Mouse (Mus musculus): ENCODE measurements around the gene Pga5. TPM values are rescaled to one million over a fixed set of nuclear protein-coding genes. Genes with fewer than 3 reads are reported as not detected.

The Pga5 gene
- polyA plus RNA-seq, 1 experiment = not detected

DNA sequence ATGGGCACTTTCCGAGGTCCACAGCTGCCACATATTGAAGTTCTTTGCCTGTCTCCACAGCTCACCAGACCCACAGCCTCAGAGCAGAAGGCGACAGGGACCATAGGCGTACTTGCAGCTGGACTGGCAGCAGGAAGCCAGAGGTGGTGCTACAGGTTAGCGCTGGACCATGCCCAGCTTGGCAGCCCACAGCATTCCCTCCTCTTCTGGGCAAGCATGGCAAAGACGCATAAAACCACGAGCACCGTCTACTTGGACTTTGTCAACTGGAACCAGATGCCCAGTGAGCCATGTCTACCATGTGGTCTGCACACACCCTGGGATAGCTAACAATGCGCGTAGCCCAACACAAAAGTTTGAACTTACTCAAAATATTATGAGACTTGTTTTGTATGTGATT lies 7.2 kb upstream of the Pga5 start:
- whole genome bisulfite sequencing = 85% methylated on average over 9 of the region's 9 CpGs
- Histone ChIP-seq H3K27ac (ENCODE audit: insufficient read depth, low read depth, low read length) (no peak overlapping the region), H3K4me3 (ENCODE audit: insufficient read depth, low read depth, low read length) (no peak overlapping the region), H3K4me1 (ENCODE audit: control insufficient read depth, insufficient read depth, low read length) (peaks cover 5% of the 10 kb centered on the region; the same call in 1 of the 2 replicates)
- no peak for TF ChIP-seq POLR2A (IDR thresholded peaks at IDR 0.05; ENCODE audit: insufficient read depth, low read depth, low read length)
- TF ChIP-seq CTCF (IDR thresholded peaks at IDR 0.05; ENCODE audit: insufficient read depth, low read depth, low read length) = no peak

DNA sequence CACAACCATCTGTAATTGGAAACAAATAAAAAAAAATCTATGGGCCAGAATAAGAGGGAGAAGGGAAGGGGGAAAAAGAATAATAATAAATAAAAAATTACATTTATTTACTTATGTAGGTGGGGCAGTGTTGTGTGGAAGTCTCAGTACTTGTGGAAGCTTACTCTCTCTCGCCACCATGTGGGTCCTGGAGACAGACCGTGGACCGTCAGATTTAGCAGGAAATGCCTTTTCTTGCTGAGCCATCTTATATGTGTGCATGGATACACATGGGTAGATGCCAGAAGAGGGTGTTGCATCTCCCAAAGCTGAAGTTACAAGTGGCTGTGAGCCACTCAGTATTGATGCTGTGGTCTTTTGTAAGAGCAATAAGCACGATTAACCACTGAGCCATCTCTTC lies 3.7 kb upstream of the Pga5 start:
- Histone ChIP-seq H3K4me3 (ENCODE audit: insufficient read depth, low read depth, low read length) (no peak overlapping the region), H3K4me1 (ENCODE audit: control insufficient read depth, insufficient read depth, low read length) (no peaks in the 10 kb centered on the region), H3K27ac (ENCODE audit: insufficient read depth, low read depth, low read length) (no peak overlapping the region)
- WGBS = 50% methylated on average over 4 of the region's 4 CpGs
- TF ChIP-seq POLR2A (IDR thresholded peaks at IDR 0.05; ENCODE audit: insufficient read depth, low read depth, low read length) = no peak
- no peak for TF ChIP-seq CTCF (IDR thresholded peaks at IDR 0.05; ENCODE audit: insufficient read depth, low read depth, low read length)

DNA sequence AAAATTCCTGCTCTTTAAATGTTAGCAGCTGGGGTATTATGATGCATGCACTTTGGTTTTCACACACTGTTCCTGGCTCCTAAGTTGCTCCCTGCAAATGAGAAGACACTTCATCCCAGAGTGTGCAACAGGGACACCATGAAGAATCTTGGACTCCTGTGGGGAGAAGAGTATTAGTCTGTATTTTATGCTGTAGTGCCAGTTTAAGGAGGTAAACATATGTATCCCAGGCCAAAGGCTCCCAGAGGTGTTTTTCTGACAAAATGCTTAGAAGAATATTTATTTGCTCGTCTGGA lies 849 bp upstream of the Pga5 start:
- Histone ChIP-seq H3K4me3 (ENCODE audit: insufficient read depth, low read depth, low read length) (no peak overlapping the region), H3K27ac (ENCODE audit: insufficient read depth, low read depth, low read length) (no peak overlapping the region), H3K4me1 (ENCODE audit: control insufficient read depth, insufficient read depth, low read length) (no peaks in the 10 kb centered on the region)
- TF ChIP-seq CTCF (IDR thresholded peaks at IDR 0.05; ENCODE audit: insufficient read depth, low read depth, low read length) = no peak
- no peak for TF ChIP-seq POLR2A (IDR thresholded peaks at IDR 0.05; ENCODE audit: insufficient read depth, low read depth, low read length)
- 63% methylated on average over 1 of the region's 1 CpGs for WGBS

DNA sequence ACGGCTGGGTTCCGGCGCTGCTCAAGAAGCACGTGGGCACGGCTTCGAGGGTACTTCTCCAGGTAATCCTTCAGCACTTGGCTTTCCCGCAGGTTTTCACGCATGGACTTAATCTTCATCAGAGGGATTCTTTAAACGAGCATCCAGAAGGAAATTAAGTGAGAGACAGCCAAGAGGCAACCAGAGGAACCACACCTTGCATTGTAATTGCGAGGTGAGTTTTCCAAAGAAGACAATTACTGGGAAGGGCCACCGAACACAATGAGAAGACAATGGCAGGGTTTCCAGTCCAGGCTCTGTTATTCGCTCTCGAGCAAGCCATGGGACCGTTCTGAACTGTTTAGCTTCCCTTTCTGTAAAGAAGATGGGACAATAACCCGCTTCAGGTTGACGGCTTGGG lies 1.2 kb downstream of the Pga5 start:
- no peak overlapping the region for H3K27ac ChIP-seq (ENCODE audit: insufficient read depth, low read depth, low read length)
- 80% methylated on average over 16 of the region's 16 CpGs for WGBS
- no peak for TF ChIP-seq CTCF (IDR thresholded peaks at IDR 0.05; ENCODE audit: insufficient read depth, low read depth, low read length)
- no peak for TF ChIP-seq POLR2A (IDR thresholded peaks at IDR 0.05; ENCODE audit: insufficient read depth, low read depth, low read length)
- no peak overlapping the region for H3K4me3 ChIP-seq (ENCODE audit: insufficient read depth, low read depth, low read length)
- no peaks in the 10 kb centered on the region for H3K4me1 ChIP-seq (ENCODE audit: control insufficient read depth, insufficient read depth, low read length)

DNA sequence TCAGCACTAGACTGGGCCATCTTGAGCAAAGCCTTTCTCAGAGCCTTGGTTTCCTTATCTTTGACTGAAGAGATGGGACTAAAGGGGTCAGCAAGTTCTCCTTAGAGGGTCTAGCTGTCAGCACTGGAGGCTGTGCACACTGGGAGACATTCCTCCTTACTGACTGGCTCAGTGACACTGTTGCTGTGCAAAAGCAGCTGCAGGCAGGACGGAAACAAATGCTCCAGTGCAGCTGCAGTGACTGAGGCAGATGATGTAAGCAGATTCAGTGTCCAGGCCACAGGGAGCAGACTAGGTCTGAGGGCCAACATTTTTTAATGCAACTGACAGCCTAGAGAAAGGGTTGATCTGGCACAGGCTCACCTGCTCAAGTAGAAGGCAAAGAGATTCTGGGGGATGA lies 4.6 kb downstream of the Pga5 start:
- Histone ChIP-seq H3K4me3 (ENCODE audit: insufficient read depth, low read depth, low read length) (no peak overlapping the region), H3K27ac (ENCODE audit: insufficient read depth, low read depth, low read length) (no peak overlapping the region), H3K4me1 (ENCODE audit: control insufficient read depth, insufficient read depth, low read length) (no peaks in the 10 kb centered on the region)
- WGBS = 66% methylated on average over 1 of the region's 1 CpGs
- no peak for TF ChIP-seq CTCF (IDR thresholded peaks at IDR 0.05; ENCODE audit: insufficient read depth, low read depth, low read length)
- no peak for TF ChIP-seq POLR2A (IDR thresholded peaks at IDR 0.05; ENCODE audit: insufficient read depth, low read depth, low read length)

DNA sequence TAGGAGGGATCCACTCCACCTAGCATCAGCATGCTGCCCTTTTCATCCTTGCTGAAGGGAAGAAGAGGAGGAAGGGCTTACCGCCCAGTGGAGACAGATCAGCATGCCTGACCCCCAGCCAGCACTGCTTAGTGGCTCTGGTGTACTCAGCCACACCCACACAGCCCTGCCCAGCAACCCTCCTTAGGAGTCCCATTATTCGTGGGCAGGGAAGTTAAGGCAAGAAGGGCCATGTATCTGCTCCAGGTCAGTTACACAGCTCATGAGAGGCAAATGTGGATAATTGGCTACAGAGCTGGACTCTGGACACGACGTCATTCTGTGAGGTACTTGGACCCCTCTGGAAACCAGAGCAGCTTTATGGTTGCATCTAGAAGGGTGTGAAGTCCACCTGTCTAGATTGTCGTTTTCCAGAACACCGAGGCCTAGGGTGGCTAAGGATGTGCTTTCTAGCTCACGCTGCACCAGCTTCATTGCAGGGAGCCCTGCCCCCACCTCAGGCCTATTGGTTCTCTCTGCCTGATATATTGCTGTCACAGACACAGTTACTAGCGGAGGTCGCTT lies 5.9 kb downstream of the Pga5 start:
- H3K27ac ChIP-seq (ENCODE audit: insufficient read depth, low read depth, low read length) = no peak overlapping the region
- no peak for TF ChIP-seq CTCF (IDR thresholded peaks at IDR 0.05; ENCODE audit: insufficient read depth, low read depth, low read length)
- no peak for TF ChIP-seq POLR2A (IDR thresholded peaks at IDR 0.05; ENCODE audit: insufficient read depth, low read depth, low read length)
- no peak overlapping the region for H3K4me3 ChIP-seq (ENCODE audit: insufficient read depth, low read depth, low read length)
- no peaks in the 10 kb centered on the region for H3K4me1 ChIP-seq (ENCODE audit: control insufficient read depth, insufficient read depth, low read length)
- 79% methylated on average over 9 of the region's 9 CpGs for WGBS

DNA sequence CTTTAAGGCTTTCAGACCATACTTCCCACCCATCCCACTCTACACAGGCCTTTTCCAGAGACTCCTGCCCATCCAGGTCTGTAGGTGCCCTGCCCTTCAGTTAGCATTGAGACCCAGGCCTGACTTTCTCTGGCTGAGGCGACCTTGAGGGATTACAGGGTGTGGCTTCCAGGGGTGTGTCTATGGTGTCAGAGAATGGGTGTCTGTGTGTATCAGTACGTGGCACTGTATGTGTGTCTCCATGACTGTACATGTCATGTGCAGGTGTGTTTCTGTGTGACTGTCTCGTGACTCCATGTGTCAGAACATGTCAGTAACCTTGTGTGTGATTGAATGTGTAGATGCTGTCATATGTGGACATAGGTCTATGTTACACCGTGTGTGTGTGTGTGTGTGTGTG lies 6.6 kb downstream of the Pga5 start:
- Histone ChIP-seq H3K4me1 (ENCODE audit: control insufficient read depth, insufficient read depth, low read length) (no peaks in the 10 kb centered on the region), H3K27ac (ENCODE audit: insufficient read depth, low read depth, low read length) (no peak overlapping the region), H3K4me3 (ENCODE audit: insufficient read depth, low read depth, low read length) (no peak overlapping the region)
- 87% methylated on average over 4 of the region's 4 CpGs for WGBS
- TF ChIP-seq POLR2A (IDR thresholded peaks at IDR 0.05; ENCODE audit: insufficient read depth, low read depth, low read length) (no peak), CTCF (IDR thresholded peaks at IDR 0.05; ENCODE audit: insufficient read depth, low read depth, low read length) (no peak)

DNA sequence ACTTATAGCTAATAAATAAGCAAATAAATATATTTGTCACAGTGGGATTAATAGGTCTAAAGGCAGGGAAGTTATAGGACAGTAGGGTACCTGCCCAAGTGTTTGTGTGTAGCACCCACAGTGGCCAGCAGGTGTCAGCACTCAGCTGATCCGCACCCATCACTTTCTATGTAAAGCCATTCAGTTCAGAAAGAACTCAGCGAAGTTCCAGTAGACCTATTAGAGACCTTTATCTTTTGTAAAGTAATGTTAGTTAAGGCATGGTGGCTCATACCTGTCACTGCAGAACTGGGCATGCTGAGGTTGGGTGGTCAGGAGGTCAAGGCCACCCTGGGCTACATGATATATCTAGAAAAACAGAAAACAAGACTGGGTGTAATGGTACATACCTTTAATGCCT lies 12.4 kb downstream of the Pga5 start:
- no peak overlapping the region for H3K4me3 ChIP-seq (ENCODE audit: insufficient read depth, low read depth, low read length)
- no peak overlapping the region for H3K27ac ChIP-seq (ENCODE audit: insufficient read depth, low read depth, low read length)
- TF ChIP-seq CTCF (IDR thresholded peaks at IDR 0.05; ENCODE audit: insufficient read depth, low read depth, low read length) = no peak
- TF ChIP-seq POLR2A (IDR thresholded peaks at IDR 0.05; ENCODE audit: insufficient read depth, low read depth, low read length) = no peak
- no peaks in the 10 kb centered on the region for H3K4me1 ChIP-seq (ENCODE audit: control insufficient read depth, insufficient read depth, low read length)
- WGBS = 6% methylated on average over 2 of the region's 2 CpGs

DNA sequence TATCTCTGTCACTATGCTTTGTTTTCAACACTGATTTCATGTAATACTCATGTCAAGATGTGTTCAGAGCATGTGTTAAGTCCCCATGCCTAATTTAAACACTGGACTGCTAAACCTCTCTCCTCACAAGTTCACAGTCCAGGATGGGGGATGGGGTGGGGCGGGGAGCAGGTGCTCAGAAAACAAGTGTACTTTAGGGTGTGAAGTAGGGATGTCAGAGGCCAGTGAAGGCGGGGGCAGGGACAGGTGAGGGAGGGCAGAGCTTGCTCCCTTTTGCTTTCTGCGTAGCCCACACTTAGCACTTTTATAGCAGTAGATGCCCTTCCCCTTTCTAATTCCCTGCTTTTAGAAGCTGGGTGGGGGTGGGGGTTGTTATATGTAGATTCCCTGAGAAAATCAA lies 12.8 kb downstream of the Pga5 start:
- TF ChIP-seq POLR2A (IDR thresholded peaks at IDR 0.05; ENCODE audit: insufficient read depth, low read depth, low read length) (no peak), CTCF (IDR thresholded peaks at IDR 0.05; ENCODE audit: insufficient read depth, low read depth, low read length) (no peak)
- H3K27ac ChIP-seq (ENCODE audit: insufficient read depth, low read depth, low read length) = no peak overlapping the region
- H3K4me1 ChIP-seq (ENCODE audit: control insufficient read depth, insufficient read depth, low read length) = no peaks in the 10 kb centered on the region
- WGBS = 65% methylated on average over 3 of the region's 3 CpGs
- H3K4me3 ChIP-seq (ENCODE audit: insufficient read depth, low read depth, low read length) = no peak overlapping the region

DNA sequence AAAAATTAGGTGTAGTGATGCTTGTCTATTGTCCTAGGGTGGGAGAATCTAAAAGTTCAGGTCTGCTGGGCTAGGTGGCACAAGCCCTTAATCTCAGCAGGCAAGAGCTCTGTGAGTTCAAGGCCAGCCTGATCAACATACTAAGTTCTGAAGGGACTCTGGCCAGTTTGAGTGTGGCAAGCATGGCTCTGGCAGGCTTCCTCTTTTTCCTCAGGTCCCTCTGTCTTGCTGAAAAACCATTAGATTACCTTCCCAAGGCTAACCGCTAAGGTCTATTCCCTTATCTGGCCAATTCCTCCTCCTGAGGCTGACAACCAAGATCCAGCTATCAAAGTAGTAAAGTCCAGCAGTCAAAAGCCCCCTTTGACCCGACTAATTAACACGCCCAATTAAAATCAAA lies 15.2 kb downstream of the Pga5 start:
- Histone ChIP-seq H3K27ac (ENCODE audit: insufficient read depth, low read depth, low read length) (no peak overlapping the region), H3K4me3 (ENCODE audit: insufficient read depth, low read depth, low read length) (no peak overlapping the region), H3K4me1 (ENCODE audit: control insufficient read depth, insufficient read depth, low read length) (no peaks in the 10 kb centered on the region)
- 67% methylated on average over 3 of the region's 3 CpGs for WGBS
- TF ChIP-seq CTCF (IDR thresholded peaks at IDR 0.05; ENCODE audit: insufficient read depth, low read depth, low read length) = no peak
- TF ChIP-seq POLR2A (IDR thresholded peaks at IDR 0.05; ENCODE audit: insufficient read depth, low read depth, low read length) = no peak
